Mouse (Mus musculus): ENCODE measurements around the gene Tfg.

The Tfg gene

DNA sequence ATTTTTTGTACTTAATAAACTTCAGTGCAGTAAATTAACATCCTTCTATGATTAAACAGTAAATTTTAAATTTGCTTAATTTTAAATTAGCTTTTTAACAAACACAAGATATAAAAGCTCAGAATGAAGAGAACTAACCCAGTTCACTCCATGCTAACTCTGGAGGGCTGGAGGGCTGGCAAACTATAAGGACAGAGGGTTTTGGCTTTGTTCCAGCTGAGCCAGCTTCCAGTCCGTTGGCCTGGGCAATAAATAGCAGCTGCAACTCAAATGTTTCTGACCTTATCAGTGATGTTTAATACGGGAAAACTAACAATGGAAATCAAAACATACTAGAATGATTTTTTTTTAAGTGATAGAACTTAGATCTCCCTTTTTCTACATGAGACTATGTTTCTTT is 72.0 kb downstream of the Tfg start:
- no peak for DNase-seq (ENCODE audit: low read depth, low spot score)

All from c-Kit-negative CD71-positive TER-119-positive erythroid progenitor cells, embryonic 14.5 days (primary cell).